Mouse (Mus musculus) neural tube, embryonic 14.5 days (tissue): ENCODE results near the gene Hmx3. TPM values are rescaled to one million over a fixed set of nuclear protein-coding genes. Genes with fewer than 3 reads are reported as not detected.

Experiments used
- ATAC-seq: fragments of 200-750 bp; cut with Nextera tagmentation; 2 replicates; pipeline ENCODE4 v1.8.0; 2017; ENCODE audit warnings: low read depth, mild to moderate bottlenecking, moderate TSS enrichment, moderate library complexity
- H3K27ac ChIP-seq: fragments of 300-500 bp; sonication (generic); 2 replicates; pipeline ENCODE4 v1.5.1; 2014; ENCODE audit warnings: low read depth, mild to moderate bottlenecking, control low read depth, low read length, moderate library complexity, mixed read lengths
- H3K27me3 ChIP-seq: fragments of 300-500 bp; sonication (generic); 2 replicates; pipeline ENCODE4 v1.6.1; 2014; ENCODE audit warnings: low read length; ENCODE audit not compliant: control insufficient read depth, insufficient read depth
- H3K36me3 ChIP-seq: fragments of 300-500 bp; sonication (generic); 2 replicates; pipeline ENCODE4 v1.6.1; 2014; ENCODE audit warnings: low read length, mixed read lengths; ENCODE audit not compliant: control insufficient read depth, insufficient read depth
- H3K4me1 ChIP-seq: fragments of 300-500 bp; sonication (generic); 2 replicates; pipeline ENCODE4 v1.6.1; 2014; ENCODE audit warnings: low read length; ENCODE audit not compliant: control insufficient read depth, insufficient read depth
- H3K4me2 ChIP-seq: fragments of 300-500 bp; sonication (generic); 2 replicates; pipeline ENCODE4 v1.6.1; 2014; ENCODE audit warnings: mild to moderate bottlenecking, low read depth, low read length, control low read depth
- H3K4me3 ChIP-seq: fragments of 300-500 bp; sonication (generic); 2 replicates; pipeline ENCODE4 v1.5.1; 2014; ENCODE audit warnings: low read depth, low read length, control low read depth, mixed read lengths
- H3K9ac ChIP-seq: fragments of 300-500 bp; sonication (generic); replicated peaks from 2 replicates; pipeline ENCODE4 v1.6.1; 2014; ENCODE audit warnings: low read depth, mild to moderate bottlenecking, control low read depth, low read length, mixed read lengths
- H3K9me3 ChIP-seq: fragments of 300-500 bp; sonication (generic); 2 replicates; pipeline ENCODE4 v1.6.1; 2016; ENCODE audit warnings: low read length; ENCODE audit not compliant: control insufficient read depth
- WGBS: fragments of 180-500 bp; shearing (Covaris S2); extraction: QIAGEN DNeasy Blood & Tissue Kit; methylation state at CpG from one replicate; pipeline ENCODE4 v1.1.7; 2014; 5-methylcytosine and 5-hydroxymethylcytosine counted together
- polyA plus RNA-seq: library from polyadenylated mRNA; unstranded; fragments of >200 nt; fragmentation: Nextera tagmentation; extraction: Ambion mirVana; gene quantifications from 2 replicates; pipeline ENCODE4 v1.2.1, GENCODE M21; 2014

Hmx3 gene
- polyA plus RNA-seq, 1 experiment from 2014 or later, result 0.55 TPM

DNA sequence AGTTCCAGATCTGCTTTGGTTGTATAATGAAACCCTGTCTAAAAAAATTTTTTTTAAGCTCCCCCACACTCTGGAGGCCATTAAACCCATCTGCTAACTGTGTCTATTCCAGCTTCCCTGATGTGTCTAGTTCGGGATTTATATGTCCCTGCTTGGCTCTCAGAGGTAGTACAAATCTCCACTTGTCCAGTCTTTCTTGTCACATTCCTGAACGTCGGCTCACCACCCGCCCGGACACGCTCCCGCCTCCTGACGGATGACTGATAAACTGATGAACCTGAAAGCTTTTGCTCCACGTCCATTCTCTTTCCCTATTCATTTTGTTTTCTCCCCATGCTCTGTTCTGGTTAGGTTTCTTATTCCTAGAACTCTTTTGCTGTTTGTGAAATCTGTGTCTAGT lies 39.5 kb downstream of the Hmx3 start:
- WGBS, result 45% methylated on average over 9 of the region's 9 CpGs
- Histone ChIP-seq H3K27me3 (no peaks in the 10 kb centered on the region), H3K4me3 (no peak overlapping the region), H3K4me1 (no peaks in the 10 kb centered on the region), H3K4me2 (no peak overlapping the region), H3K9ac (no peak overlapping the region), H3K9me3 (no peaks in the 10 kb centered on the region), H3K36me3 (no peaks in the 10 kb centered on the region), H3K27ac (no peak overlapping the region)
- no peak for ATAC-seq

DNA sequence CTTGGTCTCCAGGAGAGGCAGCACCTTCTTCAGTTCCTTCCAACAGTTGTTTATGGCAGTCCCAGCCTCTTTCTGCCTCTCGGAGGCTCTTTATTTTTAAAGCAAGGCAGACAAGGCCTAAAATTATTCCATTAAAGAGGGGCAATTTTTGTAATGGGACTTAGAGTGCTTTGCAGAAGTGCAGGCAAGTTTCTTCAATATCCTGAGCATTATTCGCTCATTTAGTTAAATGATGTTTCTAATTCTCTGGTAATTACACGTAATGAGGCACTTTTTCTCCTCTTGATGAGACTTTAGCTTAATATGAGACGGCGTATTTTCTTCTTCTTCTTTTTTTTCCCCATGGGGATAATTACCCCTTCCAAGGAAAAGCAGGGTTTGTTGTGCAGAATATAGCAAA lies 42.9 kb downstream of the Hmx3 start:
- H3K9ac ChIP-seq, result no peak overlapping the region
- WGBS, result 61% methylated on average over 5 of the region's 5 CpGs
- H3K4me3 ChIP-seq, result no peak overlapping the region
- ATAC-seq, result no peak
- no peaks in the 10 kb centered on the region for H3K27me3 ChIP-seq
- no peak overlapping the region for H3K27ac ChIP-seq
- no peaks in the 10 kb centered on the region for H3K4me1 ChIP-seq
- no peaks in the 10 kb centered on the region for H3K36me3 ChIP-seq
- H3K9me3 ChIP-seq, result no peaks in the 10 kb centered on the region
- H3K4me2 ChIP-seq, result no peak overlapping the region

Other genes with a start within 250 kb of the Hmx3 start
- gene Cuzd1, start 220.6 kb upstream of the Hmx3 start, polyA plus RNA-seq, result not detected in 2 replicates
- gene Fam24b, start 213.4 kb upstream of the Hmx3 start, polyA plus RNA-seq, result not detected in 2 replicates
- gene Fam24a, start 209.0 kb upstream of the Hmx3 start, polyA plus RNA-seq, result not detected in 2 replicates
- 34.2 and 37.9 TPM in 2 replicates for gene 2310057M21Rik, start 180.1 kb upstream of the Hmx3 start, polyA plus RNA-seq
- 40.5 and 52.2 TPM in 2 replicates for gene Pstk, start 171.7 kb upstream of the Hmx3 start, polyA plus RNA-seq
- gene Ikzf5, start 132.3 kb upstream of the Hmx3 start, polyA plus RNA-seq, result 15.4 and 16.0 TPM in 2 replicates
- gene Acadsb, start 132.3 kb upstream of the Hmx3 start, polyA plus RNA-seq, result 95.7 and 98.4 TPM in 2 replicates
- 0.92 and 1.0 TPM in 2 replicates for gene Hmx2, start 5.9 kb downstream of the Hmx3 start, polyA plus RNA-seq
- 139 and 143 TPM in 2 replicates for gene Bub3, start 17.4 kb downstream of the Hmx3 start, polyA plus RNA-seq